Mouse (Mus musculus): Measurements from ENCODE around the gene Plaur. TPM values are rescaled to one million over a fixed set of nuclear protein-coding genes. Genes with fewer than 3 reads are reported as not detected.
"Not testable (repeated sequence)": the region's sequence is repeated elsewhere in the genome, so short reads cannot be mapped to it uniquely, and the experiment has no call there.

Gene Plaur
- polyA plus RNA-seq, 1 experiment from 2014 or later: 8.7 TPM

GRCm38 (mm10) chr7:24504868-24505267 is 42.6 kb downstream of the Plaur start:
- ATAC-seq: no peak
- H3K36me3 ChIP-seq: no peaks in the 10 kb centered on the region
- no peak overlapping the region for H3K9ac ChIP-seq
- no peak overlapping the region for H3K27ac ChIP-seq
- H3K27me3 ChIP-seq (replicated peaks): peaks cover 17% of the 10 kb centered on the region
- H3K4me2 ChIP-seq (replicated peaks): no peak overlapping the region
- H3K9me3 ChIP-seq: no peaks in the 10 kb centered on the region
- peaks cover 24% of the 10 kb centered on the region for H3K4me1 ChIP-seq (replicated peaks)
- H3K4me3 ChIP-seq (replicated peaks): no peak overlapping the region
- 18% methylated on average over 4 of the region's 4 CpGs for WGBS

- H3K27me3 ChIP-seq (replicated peaks): peaks cover 10% of the 10 kb centered on the region
- ATAC-seq: no peak
- peak overlapping the region; percentile 99; the same call in 1 of the 2 replicates for H3K27ac ChIP-seq
- H3K4me1 ChIP-seq (replicated peaks): peaks cover 18% of the 10 kb centered on the region
- 27% methylated on average over 15 of the region's 15 CpGs for WGBS
- peak overlapping the region; percentile 84 for H3K4me2 ChIP-seq (replicated peaks)
- no peak overlapping the region for H3K4me3 ChIP-seq (replicated peaks)
- no peaks in the 10 kb centered on the region for H3K9me3 ChIP-seq
- H3K9ac ChIP-seq: peak overlapping the region; percentile 2; the same call in 1 of the 2 replicates
- no peaks in the 10 kb centered on the region for H3K36me3 ChIP-seq
Measured at GRCm38 (mm10) chr7:24505447-24506064, 43.3 kb downstream of the Plaur start.

GRCm38 (mm10) chr7:24506065-24506459 is 43.8 kb downstream of the Plaur start:
- H3K4me3 ChIP-seq (replicated peaks): peak overlapping the region; percentile 80
- peaks cover 5% of the 10 kb centered on the region; the same call in 1 of the 2 replicates for H3K27me3 ChIP-seq (replicated peaks)
- H3K36me3 ChIP-seq: no peaks in the 10 kb centered on the region
- peak overlapping the region; percentile 84 for H3K4me2 ChIP-seq (replicated peaks)
- H3K9me3 ChIP-seq: no peaks in the 10 kb centered on the region
- H3K27ac ChIP-seq: peak overlapping the region; percentile 99; the same call in 1 of the 2 replicates
- peak overlapping the region; percentile 99; the same call in 1 of the 2 replicates for H3K9ac ChIP-seq
- peaks cover 17% of the 10 kb centered on the region for H3K4me1 ChIP-seq (replicated peaks)
- no peak for ATAC-seq
- WGBS: 15% methylated on average over 3 of the region's 3 CpGs

GRCm38 (mm10) chr7:24506476-24506837 is 44.2 kb downstream of the Plaur start:
- Histone ChIP-seq H3K4me1 (replicated peaks) (peaks cover 17% of the 10 kb centered on the region), H3K4me2 (replicated peaks) (peak overlapping the region; percentile 84), H3K4me3 (replicated peaks) (peak overlapping the region; percentile 80), H3K9ac (peak overlapping the region; percentile 99), H3K27ac (peak overlapping the region; percentile 99), H3K27me3 (replicated peaks) (peaks cover 2% of the 10 kb centered on the region; the same call in 1 of the 2 replicates), H3K36me3 (no peaks in the 10 kb centered on the region), H3K9me3 (no peaks in the 10 kb centered on the region)
- WGBS: 1% methylated on average over 12 of the region's 12 CpGs
- ATAC-seq: 0 out of 2 replicates have a peak, but pooled peaks have one; percentile 7

- peaks cover 17% of the 10 kb centered on the region for H3K4me1 ChIP-seq (replicated peaks)
- no peaks in the 10 kb centered on the region for H3K36me3 ChIP-seq
- peak within 1 kb of the TSS; percentile 84 for H3K4me2 ChIP-seq (replicated peaks)
- H3K9me3 ChIP-seq: no peaks in the 10 kb centered on the region
- peak within 1 kb of the TSS; percentile 80 for H3K4me3 ChIP-seq (replicated peaks)
- WGBS: under 1% methylated on average over 84 of the region's 84 CpGs
- ATAC-seq: peak; percentile 90
- H3K27me3 ChIP-seq (replicated peaks): no peaks in the 10 kb centered on the region
- peak within 1 kb of the TSS; percentile 99 for H3K27ac ChIP-seq
- peak within 1 kb of the TSS; percentile 99 for H3K9ac ChIP-seq
Measured at GRCm38 (mm10) chr7:24506838-24507725, 44.8 kb downstream of the Plaur start, which contains the start of gene Zfp428. TSS of gene Zfp428 (plus strand) at chr7:24507006.

GRCm38 (mm10) chr7:24507726-24508114 is 45.4 kb downstream of the Plaur start:
- peak; percentile 36 for ATAC-seq

GRCm38 (mm10) chr7:24512355-24512754 is 50.1 kb downstream of the Plaur start, which contains the start of gene AC161166.1:
TSS of gene AC161166.1 (minus strand) at chr7:24512455.
- H3K27ac ChIP-seq: no peak within 1 kb of the TSS
- no peak within 1 kb of the TSS for H3K4me3 ChIP-seq (replicated peaks)
- ATAC-seq: no peak
- no peaks in the 10 kb centered on the region; the same call in 1 of the 2 replicates for H3K36me3 ChIP-seq
- WGBS: 84% methylated on average over 7 of the region's 7 CpGs
- no peaks in the 10 kb centered on the region for H3K9me3 ChIP-seq
- H3K9ac ChIP-seq: no peak within 1 kb of the TSS
- no peaks in the 10 kb centered on the region for H3K27me3 ChIP-seq (replicated peaks)
- H3K4me1 ChIP-seq (replicated peaks): peaks cover 10% of the 10 kb centered on the region; the same call in 1 of the 2 replicates
- no peak within 1 kb of the TSS for H3K4me2 ChIP-seq (replicated peaks)

More at GRCm38 (mm10) chr7:24507726-24508114, 45.4 kb downstream of the Plaur start:
- H3K27ac ChIP-seq: peak overlapping the region; percentile 99
- H3K9me3 ChIP-seq: no peaks in the 10 kb centered on the region
- WGBS: 1% methylated on average over 20 of the region's 20 CpGs
- peaks cover 17% of the 10 kb centered on the region for H3K4me1 ChIP-seq (replicated peaks)
- H3K36me3 ChIP-seq: no peaks in the 10 kb centered on the region
- H3K9ac ChIP-seq: peak overlapping the region; percentile 99
- peak overlapping the region; percentile 80 for H3K4me3 ChIP-seq (replicated peaks)
- no peaks in the 10 kb centered on the region for H3K27me3 ChIP-seq (replicated peaks)
- H3K4me2 ChIP-seq (replicated peaks): peak overlapping the region; percentile 84

GRCm38 (mm10) chr7:24516319-24516718 is 54.0 kb downstream of the Plaur start:
- H3K4me3 ChIP-seq (replicated peaks): not testable (repeated sequence)

GRCm38 (mm10) chr7:24517077-24517476 is 54.8 kb downstream of the Plaur start:
- WGBS: 64% methylated on average over 5 of the region's 5 CpGs
- no peak overlapping the region for H3K4me3 ChIP-seq (replicated peaks)
- H3K4me2 ChIP-seq (replicated peaks): no peak overlapping the region
- no peaks in the 10 kb centered on the region for H3K9me3 ChIP-seq
- H3K4me1 ChIP-seq (replicated peaks): no peaks in the 10 kb centered on the region
- H3K9ac ChIP-seq: no peak overlapping the region
- ATAC-seq: no peak
- no peaks in the 10 kb centered on the region; the same call in 1 of the 2 replicates for H3K36me3 ChIP-seq
- no peak overlapping the region for H3K27ac ChIP-seq
- H3K27me3 ChIP-seq (replicated peaks): no peaks in the 10 kb centered on the region

More at GRCm38 (mm10) chr7:24516319-24516718, 54.0 kb downstream of the Plaur start:
- not testable (repeated sequence) for ATAC-seq; H3K36me3 ChIP-seq; H3K4me2 ChIP-seq (replicated peaks); H3K27ac ChIP-seq; H3K27me3 ChIP-seq (replicated peaks); H3K9ac ChIP-seq; H3K4me1 ChIP-seq (replicated peaks); H3K9me3 ChIP-seq
- WGBS: 71% methylated on average over 8 of the region's 8 CpGs

- Histone ChIP-seq H3K27ac (no peak overlapping the region), H3K9me3 (no peaks in the 10 kb centered on the region), H3K27me3 (replicated peaks) (no peaks in the 10 kb centered on the region), H3K4me2 (replicated peaks) (no peak overlapping the region), H3K9ac (no peak overlapping the region), H3K4me1 (replicated peaks) (no peaks in the 10 kb centered on the region), H3K36me3 (no peaks in the 10 kb centered on the region; the same call in 1 of the 2 replicates), H3K4me3 (replicated peaks) (no peak overlapping the region)
- WGBS: 67% methylated on average over 6 of the region's 6 CpGs
- ATAC-seq: no peak
Measured at GRCm38 (mm10) chr7:24517654-24518053, 55.4 kb downstream of the Plaur start.

- H3K9me3 ChIP-seq: no peaks in the 10 kb centered on the region
- no peak overlapping the region for H3K27ac ChIP-seq
- H3K36me3 ChIP-seq: no peaks in the 10 kb centered on the region; the same call in 1 of the 2 replicates
- no peak for ATAC-seq
- no peak overlapping the region for H3K4me3 ChIP-seq (replicated peaks)
- H3K9ac ChIP-seq: no peak overlapping the region
- 50% methylated on average over 3 of the region's 3 CpGs for WGBS
- no peaks in the 10 kb centered on the region for H3K27me3 ChIP-seq (replicated peaks)
- no peaks in the 10 kb centered on the region for H3K4me1 ChIP-seq (replicated peaks)
- H3K4me2 ChIP-seq (replicated peaks): no peak overlapping the region
Measured at GRCm38 (mm10) chr7:24519130-24519529, 56.8 kb downstream of the Plaur start.

GRCm38 (mm10) chr7:24520054-24520453 is 57.8 kb downstream of the Plaur start:
- H3K4me1 ChIP-seq (replicated peaks); H3K36me3 ChIP-seq; ATAC-seq; H3K9ac ChIP-seq; H3K9me3 ChIP-seq; H3K27me3 ChIP-seq (replicated peaks); H3K4me3 ChIP-seq (replicated peaks); H3K4me2 ChIP-seq (replicated peaks); H3K27ac ChIP-seq: not testable (repeated sequence)
- WGBS: 84% methylated on average over 10 of the region's 10 CpGs

Measured in intestine, embryonic 15.5 days (tissue).